Mouse (Mus musculus): Measurements from ENCODE around the gene Ttll5. TPM values are rescaled to one million over a fixed set of nuclear protein-coding genes. Genes with fewer than 3 reads are reported as not detected.
A peak's percentile ranks its signal among the peaks of the same experiment; 100 is the strongest.

Ttll5 gene
- total RNA-seq, 2 experiments from 2014 or later, result 5.4 to 8.5 TPM

- no peak for TF ChIP-seq CTCF (IDR thresholded peaks at IDR 0.05)
- H3K4me3 ChIP-seq, result no peak overlapping the region
- H3K27ac ChIP-seq, result peak overlapping the region; percentile 76
- intact Hi-C loops (cut with DNase I), result no loop called here
- DNase-seq, result peak; percentile 42
Observed at GRCm38 (mm10) chr12:85813599-85813998, 10.9 kb upstream of the Ttll5 start.

- no peak for TF ChIP-seq CTCF (IDR thresholded peaks at IDR 0.05)
- intact Hi-C loops (cut with DNase I), result loop anchor here (5.0 kb wide), 1 partner anchor 420 kb away; the partner anchor contains the start of gene Gpatch2l
- Histone ChIP-seq H3K27ac (no peak overlapping the region), H3K4me3 (no peak overlapping the region)
- DNase-seq, result no peak
Observed at GRCm38 (mm10) chr12:85822051-85822450, 2.4 kb upstream of the Ttll5 start.

- intact Hi-C loops (cut with DNase I), result no loop called here
- Histone ChIP-seq H3K4me3 (peak overlapping the region; percentile 88), H3K27ac (peak overlapping the region; percentile 97)
- no peak for TF ChIP-seq CTCF (IDR thresholded peaks at IDR 0.05)
- DNase-seq, result no peak
Observed at GRCm38 (mm10) chr12:85825361-85825760, 902 bp downstream of the Ttll5 start.

GRCm38 (mm10) chr12:85825822-85826221 is 1.4 kb downstream of the Ttll5 start:
- intact Hi-C loops (cut with DNase I), result no loop called here
- no peak overlapping the region; the same call in 1 of the 2 replicates for H3K27ac ChIP-seq
- no peak for DNase-seq
- TF ChIP-seq CTCF (IDR thresholded peaks at IDR 0.05), result no peak
- no peak overlapping the region; the same call in 1 of the 2 replicates for H3K4me3 ChIP-seq

- no peak for DNase-seq
- no peak overlapping the region for H3K4me3 ChIP-seq
- intact Hi-C loops (cut with DNase I), result no loop called here
- no peak for TF ChIP-seq CTCF (IDR thresholded peaks at IDR 0.05)
- H3K27ac ChIP-seq, result no peak overlapping the region
Observed at GRCm38 (mm10) chr12:85828856-85829255, 4.4 kb downstream of the Ttll5 start.

GRCm38 (mm10) chr12:85829866-85830265 is 5.4 kb downstream of the Ttll5 start:
- intact Hi-C loops (cut with DNase I), result no loop called here
- Histone ChIP-seq H3K4me3 (no peak overlapping the region), H3K27ac (no peak overlapping the region)
- no peak for TF ChIP-seq CTCF (IDR thresholded peaks at IDR 0.05)
- DNase-seq, result no peak

- no peak for TF ChIP-seq CTCF (IDR thresholded peaks at IDR 0.05)
- Histone ChIP-seq H3K4me3 (no peak overlapping the region), H3K27ac (no peak overlapping the region)
- no peak for DNase-seq
- intact Hi-C loops (cut with DNase I), result no loop called here
Observed at GRCm38 (mm10) chr12:85830691-85831090, 6.2 kb downstream of the Ttll5 start.

GRCm38 (mm10) chr12:85834543-85834942 is 10.1 kb downstream of the Ttll5 start:
- Histone ChIP-seq H3K27ac (no peak overlapping the region), H3K4me3 (no peak overlapping the region)
- no peak for TF ChIP-seq CTCF (IDR thresholded peaks at IDR 0.05)
- DNase-seq, result no peak
- intact Hi-C loops (cut with DNase I), result no loop called here

GRCm38 (mm10) chr12:85837765-85838164 is 13.3 kb downstream of the Ttll5 start:
- TF ChIP-seq CTCF (IDR thresholded peaks at IDR 0.05), result peak; percentile 23; the same call in 1 of the 2 replicates
- Histone ChIP-seq H3K4me3 (no peak overlapping the region), H3K27ac (no peak overlapping the region)
- intact Hi-C loops (cut with DNase I), result no loop called here
- no peak for DNase-seq

GRCm38 (mm10) chr12:85839371-85840000 is 15.0 kb downstream of the Ttll5 start:
- H3K4me3 ChIP-seq, result no peak overlapping the region
- DNase-seq, result no peak
- no peak for TF ChIP-seq CTCF (IDR thresholded peaks at IDR 0.05)
- intact Hi-C loops (cut with DNase I), result no loop called here
- H3K27ac ChIP-seq, result no peak overlapping the region

GRCm38 (mm10) chr12:85848164-85848958 is 23.9 kb downstream of the Ttll5 start:
- TF ChIP-seq CTCF (IDR thresholded peaks at IDR 0.05), result peak; percentile 86
- DNase-seq, result peak; percentile 67
- Histone ChIP-seq H3K4me3 (no peak overlapping the region), H3K27ac (no peak overlapping the region)
- intact Hi-C loops (cut with DNase I), result loop anchor here (1.0 kb wide), 1 partner anchor 231 kb away; the partner anchor contains the start of gene Tgfb3

- Histone ChIP-seq H3K4me3 (no peak overlapping the region), H3K27ac (no peak overlapping the region)
- intact Hi-C loops (cut with DNase I), result no loop called here
- TF ChIP-seq CTCF (IDR thresholded peaks at IDR 0.05), result no peak
- DNase-seq, result no peak
Observed at GRCm38 (mm10) chr12:85850661-85851060, 26.2 kb downstream of the Ttll5 start.

GRCm38 (mm10) chr12:85853836-85854235 is 29.4 kb downstream of the Ttll5 start:
- intact Hi-C loops (cut with DNase I), result no loop called here
- no peak for TF ChIP-seq CTCF (IDR thresholded peaks at IDR 0.05)

More at GRCm38 (mm10) chr12:85853836-85854235, 29.4 kb downstream of the Ttll5 start:
- no peak for DNase-seq
- Histone ChIP-seq H3K4me3 (no peak overlapping the region), H3K27ac (no peak overlapping the region)
